Mouse (Mus musculus): ENCODE measurements at regions not wholly inside any gene's neighbourhood (a gene's known extent, or its start where the extent isn't known, plus 50 kb on each side); places are given as distances from the start of the nearest gene placed in this dataset.
"Not testable (repeated sequence)": the region's sequence is repeated elsewhere in the genome, so short reads cannot be mapped to it uniquely, and the experiment has no call there.

GRCm38 (mm10) chr11:29628476-29628875 is 64.3 kb upstream of the Rtn4 start:
- no peak for ATAC-seq
- H3K27ac ChIP-seq (ENCODE audit: low read length): no peak overlapping the region
- H3K36me3 ChIP-seq (ENCODE audit: insufficient read depth, low read length): no peaks in the 10 kb centered on the region
- H3K27me3 ChIP-seq (replicated peaks; ENCODE audit: insufficient read depth, low read length): no peaks in the 10 kb centered on the region
- DNase-seq (ENCODE audit: low spot score): no peak
- 70% methylated on average over 2 of the region's 2 CpGs for WGBS
- H3K9ac ChIP-seq (replicated peaks; ENCODE audit: low read depth): no peak overlapping the region
- H3K4me3 ChIP-seq (ENCODE audit: low read depth, low read length): no peak overlapping the region
- TF ChIP-seq CTCF (IDR thresholded peaks at IDR 0.05): no peak
- TF ChIP-seq EP300 (IDR thresholded peaks at IDR 0.05): no peak
- no peaks in the 10 kb centered on the region for H3K4me1 ChIP-seq (ENCODE audit: insufficient read depth, low read depth, low read length)
- H3K4me2 ChIP-seq (replicated peaks; ENCODE audit: low read depth, low read length): no peak overlapping the region
- H3K9me3 ChIP-seq (ENCODE audit: low read length): no peaks in the 10 kb centered on the region

- Histone ChIP-seq H3K9me3 (ENCODE audit: low read length) (no peaks in the 10 kb centered on the region), H3K4me1 (ENCODE audit: insufficient read depth, low read depth, low read length) (no peaks in the 10 kb centered on the region), H3K27me3 (replicated peaks; ENCODE audit: insufficient read depth, low read length) (no peaks in the 10 kb centered on the region), H3K4me3 (ENCODE audit: low read depth, low read length) (no peak overlapping the region), H3K27ac (ENCODE audit: low read length) (no peak overlapping the region), H3K9ac (replicated peaks; ENCODE audit: low read depth) (no peak overlapping the region), H3K36me3 (ENCODE audit: insufficient read depth, low read length) (no peaks in the 10 kb centered on the region), H3K4me2 (replicated peaks; ENCODE audit: low read depth, low read length) (no peak overlapping the region)
- no peak for ATAC-seq
- TF ChIP-seq CTCF (IDR thresholded peaks at IDR 0.05): no peak
- no peak for TF ChIP-seq EP300 (IDR thresholded peaks at IDR 0.05)
- DNase-seq (ENCODE audit: low spot score): no peak
- 22% methylated on average over 1 of the region's 1 CpGs for WGBS
These were observed 60.3 kb upstream of the Rtn4 start for GRCm38 (mm10) chr11:29632486-29632885.

GRCm38 (mm10) chr11:29633288-29633687 is 59.5 kb upstream of the Rtn4 start:
- H3K9ac ChIP-seq (replicated peaks; ENCODE audit: low read depth); H3K27ac ChIP-seq (ENCODE audit: low read length); H3K4me3 ChIP-seq (ENCODE audit: low read depth, low read length); H3K4me1 ChIP-seq (ENCODE audit: insufficient read depth, low read depth, low read length); ATAC-seq; H3K36me3 ChIP-seq (ENCODE audit: insufficient read depth, low read length); H3K27me3 ChIP-seq (replicated peaks; ENCODE audit: insufficient read depth, low read length); DNase-seq (ENCODE audit: low spot score); H3K9me3 ChIP-seq (ENCODE audit: low read length); H3K4me2 ChIP-seq (replicated peaks; ENCODE audit: low read depth, low read length): not testable (repeated sequence)
- WGBS: 54% methylated on average over 1 of the region's 1 CpGs

- no peaks in the 10 kb centered on the region for H3K4me1 ChIP-seq (ENCODE audit: insufficient read depth, low read depth, low read length)
- no peak overlapping the region for H3K27ac ChIP-seq (ENCODE audit: low read length)
- TF ChIP-seq CTCF (IDR thresholded peaks at IDR 0.05) (no peak), EP300 (IDR thresholded peaks at IDR 0.05) (no peak)
- DNase-seq (ENCODE audit: low spot score): peak; percentile 15
- no peaks in the 10 kb centered on the region for H3K27me3 ChIP-seq (replicated peaks; ENCODE audit: insufficient read depth, low read length)
- H3K9ac ChIP-seq (replicated peaks; ENCODE audit: low read depth): no peak overlapping the region
- no peaks in the 10 kb centered on the region for H3K9me3 ChIP-seq (ENCODE audit: low read length)
- H3K36me3 ChIP-seq (ENCODE audit: insufficient read depth, low read length): no peaks in the 10 kb centered on the region
- no peak overlapping the region for H3K4me3 ChIP-seq (ENCODE audit: low read depth, low read length)
- ATAC-seq: peak; percentile 35
- H3K4me2 ChIP-seq (replicated peaks; ENCODE audit: low read depth, low read length): no peak overlapping the region
- 58% methylated on average over 6 of the region's 6 CpGs for WGBS
These were observed 56.0 kb upstream of the Rtn4 start for GRCm38 (mm10) chr11:29636759-29637200.

GRCm38 (mm10) chr11:29638093-29638669 is 54.6 kb upstream of the Rtn4 start:
- ATAC-seq (no peak), DNase-seq (ENCODE audit: low spot score) (no peak)
- Histone ChIP-seq H3K27me3 (replicated peaks; ENCODE audit: insufficient read depth, low read length) (no peaks in the 10 kb centered on the region), H3K4me2 (replicated peaks; ENCODE audit: low read depth, low read length) (no peak overlapping the region), H3K4me3 (ENCODE audit: low read depth, low read length) (no peak overlapping the region), H3K9ac (replicated peaks; ENCODE audit: low read depth) (no peak overlapping the region), H3K4me1 (ENCODE audit: insufficient read depth, low read depth, low read length) (no peaks in the 10 kb centered on the region), H3K36me3 (ENCODE audit: insufficient read depth, low read length) (no peaks in the 10 kb centered on the region), H3K27ac (ENCODE audit: low read length) (no peak overlapping the region), H3K9me3 (ENCODE audit: low read length) (no peaks in the 10 kb centered on the region)
- TF ChIP-seq CTCF (IDR thresholded peaks at IDR 0.05) (no peak), EP300 (IDR thresholded peaks at IDR 0.05) (no peak)
- 77% methylated on average over 8 of the region's 8 CpGs for WGBS

GRCm38 (mm10) chr11:29638861-29639260 is 53.9 kb upstream of the Rtn4 start:
- WGBS: 22% methylated on average over 2 of the region's 2 CpGs
- no peaks in the 10 kb centered on the region for H3K4me1 ChIP-seq (ENCODE audit: insufficient read depth, low read depth, low read length)
- DNase-seq (ENCODE audit: low spot score): peak; percentile 12
- H3K9me3 ChIP-seq (ENCODE audit: low read length): no peaks in the 10 kb centered on the region
- no peak overlapping the region for H3K9ac ChIP-seq (replicated peaks; ENCODE audit: low read depth)
- H3K4me3 ChIP-seq (ENCODE audit: low read depth, low read length): no peak overlapping the region
- TF ChIP-seq EP300 (IDR thresholded peaks at IDR 0.05) (no peak), CTCF (IDR thresholded peaks at IDR 0.05) (no peak)
- H3K4me2 ChIP-seq (replicated peaks; ENCODE audit: low read depth, low read length): no peak overlapping the region
- no peak for ATAC-seq
- H3K27me3 ChIP-seq (replicated peaks; ENCODE audit: insufficient read depth, low read length): no peaks in the 10 kb centered on the region
- H3K36me3 ChIP-seq (ENCODE audit: insufficient read depth, low read length): no peaks in the 10 kb centered on the region
- no peak overlapping the region for H3K27ac ChIP-seq (ENCODE audit: low read length)
